Mouse (Mus musculus): ENCODE measurements around the gene Fam160a1.
A peak's percentile ranks its signal among the peaks of the same experiment; 100 is the strongest.

Fam160a1 gene

DNA sequence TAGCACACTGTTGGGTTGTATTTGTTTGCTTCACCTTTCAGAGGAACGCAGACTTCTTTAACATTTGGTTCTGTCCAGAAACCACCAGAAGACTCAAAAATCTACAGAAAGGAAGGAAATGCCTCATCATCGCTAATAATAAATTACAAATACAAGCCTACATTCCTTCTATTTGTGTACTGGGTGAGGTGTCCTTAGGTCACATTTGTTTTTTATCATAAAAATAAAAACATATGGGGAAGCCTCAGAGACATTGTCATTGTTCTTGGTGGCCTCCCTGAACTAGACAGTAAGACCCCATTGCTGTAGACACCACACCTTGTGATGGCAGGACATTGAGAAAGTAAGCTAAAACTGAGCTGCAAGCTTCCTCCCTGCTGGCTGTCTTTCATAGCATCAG, at the start of gene Fam160a1:
TSS of gene Fam160a1 (minus strand) at position 101 of the 400 bp plus-strand sequence.
- no peak for DNase-seq

- no peak for DNase-seq
These were observed 46.9 kb upstream of the Fam160a1 start for GRCm38 (mm10) chr3:85863996-85864395.

DNA sequence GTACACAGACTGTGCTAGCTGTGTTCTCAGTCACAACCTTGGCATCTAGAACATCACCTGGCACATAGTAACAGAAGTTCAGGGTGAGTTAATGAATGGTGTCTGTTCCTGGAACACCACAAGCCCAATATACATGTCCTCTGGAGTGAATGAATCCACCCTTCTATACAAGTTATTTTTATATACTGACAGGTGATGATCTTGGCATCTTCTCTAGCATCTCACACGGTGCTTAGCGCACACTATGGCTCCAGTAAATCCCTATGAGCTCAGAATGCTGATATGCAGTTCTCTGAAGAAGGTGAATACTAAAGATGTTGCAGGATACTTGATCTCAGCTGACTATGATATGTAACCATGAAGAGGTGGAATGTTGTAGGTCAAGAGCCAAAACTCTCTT, 45.8 kb upstream of the Fam160a1 start:
- no peak for DNase-seq

GRCm38 (mm10) chr3:85860996-85861395, 43.9 kb upstream of the Fam160a1 start:
- DNase-seq = no peak

DNA sequence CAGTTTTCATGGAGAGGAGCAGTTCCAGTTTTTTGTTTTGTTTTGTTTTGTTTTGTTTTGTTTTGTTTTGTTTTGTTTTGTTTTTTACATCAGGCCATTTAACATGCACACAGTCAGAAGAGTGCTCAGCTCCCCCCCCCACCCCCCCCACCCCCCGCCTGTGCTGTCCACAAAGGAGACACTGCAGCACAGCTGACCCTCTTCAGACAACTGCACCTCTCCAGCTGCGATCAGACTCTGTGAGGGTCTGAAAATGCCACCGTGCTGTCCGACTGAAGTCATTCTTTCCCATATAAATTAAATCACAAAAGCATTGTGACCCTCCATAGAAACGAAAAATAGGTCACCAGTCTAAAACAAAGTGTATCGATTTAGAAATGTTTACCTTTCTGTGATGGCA, 42.2 kb upstream of the Fam160a1 start:
- no peak for DNase-seq

DNA sequence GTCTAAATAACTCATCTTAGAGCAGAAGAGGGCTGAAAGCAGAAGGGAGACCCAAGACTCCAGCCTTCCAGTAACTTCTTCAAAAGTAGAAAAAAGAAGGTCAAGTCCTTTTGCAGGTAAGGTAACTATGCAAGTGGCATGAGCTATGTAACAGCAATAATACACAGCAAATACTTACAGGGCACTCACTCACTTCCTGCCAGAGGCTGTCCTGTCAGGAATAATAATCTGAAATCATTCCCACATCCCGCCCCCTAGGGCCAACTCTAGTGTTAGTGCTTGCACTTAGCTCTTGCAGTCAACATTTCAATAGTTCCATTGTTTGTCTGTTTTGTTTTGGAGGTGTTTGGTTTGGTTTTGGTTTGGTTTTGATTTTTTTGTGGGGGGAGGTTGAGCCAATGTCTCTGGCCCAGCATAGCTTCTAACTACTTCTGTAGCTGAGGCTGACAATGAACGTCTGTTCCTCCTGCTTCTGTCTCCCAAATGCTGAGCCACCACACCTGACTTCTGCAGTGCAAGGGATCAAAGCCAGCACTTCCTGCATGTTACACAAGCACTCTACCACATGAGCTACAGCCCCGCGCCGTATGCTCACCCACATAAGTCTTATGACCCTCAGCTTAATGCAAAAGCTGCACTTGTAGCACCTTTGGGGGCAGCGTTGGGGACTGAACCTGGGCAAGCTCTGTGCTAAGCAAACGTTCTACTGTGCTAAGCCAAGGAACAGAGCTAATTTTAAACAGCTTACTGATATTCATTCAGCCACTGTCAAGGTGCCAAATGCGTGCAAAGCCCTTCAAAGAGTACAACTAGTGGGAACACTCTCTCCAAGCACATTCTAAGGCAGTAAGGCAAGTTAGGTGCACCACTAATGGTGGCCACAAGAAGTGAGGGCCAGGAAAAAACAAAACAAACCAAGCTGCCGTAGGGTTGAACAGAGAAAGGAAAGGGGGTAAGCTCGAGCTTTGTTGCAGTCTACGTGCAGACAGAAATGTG, 41.3 kb upstream of the Fam160a1 start:
- no peak for DNase-seq

DNA sequence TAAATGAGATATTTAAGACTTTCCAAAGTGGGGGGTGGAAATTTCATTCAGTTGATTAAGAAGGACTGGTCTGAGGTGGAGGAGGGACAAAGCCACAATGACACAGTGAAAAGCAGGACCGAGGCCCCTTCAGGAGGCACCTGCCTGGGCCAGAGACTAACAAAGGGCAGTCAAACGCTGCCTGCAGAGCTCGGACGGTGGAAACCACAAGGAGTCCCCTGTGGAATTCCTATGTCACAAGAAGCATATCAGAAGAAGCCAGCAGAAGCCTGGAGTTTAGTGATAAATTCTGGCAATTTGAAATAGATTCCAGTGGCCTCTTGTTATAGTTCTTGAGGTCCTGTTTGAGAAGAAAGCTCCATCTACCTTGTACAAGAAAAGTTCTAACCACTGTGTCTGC, 40.0 kb upstream of the Fam160a1 start:
- DNase-seq = no peak

GRCm38 (mm10) chr3:85855947-85856346, 38.9 kb upstream of the Fam160a1 start:
- no peak for DNase-seq

DNA sequence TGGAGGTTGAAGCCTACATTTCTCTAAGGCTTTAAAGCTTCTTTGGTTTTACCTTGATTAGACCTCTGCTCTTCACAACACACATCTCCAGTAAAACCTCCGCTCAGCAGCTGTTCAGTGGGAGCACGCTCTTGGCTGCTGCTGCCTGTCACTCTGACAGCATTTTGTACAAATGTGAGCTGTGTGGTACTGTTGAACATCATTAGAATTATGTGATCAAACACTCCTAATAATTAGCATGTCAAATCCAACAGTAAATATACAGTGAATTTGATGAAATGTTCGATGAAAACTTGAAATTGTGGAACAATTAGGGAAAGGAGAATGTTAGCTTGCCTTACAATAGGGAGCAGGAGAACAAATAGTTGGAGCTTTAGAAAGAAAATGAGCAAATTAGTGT, 38.0 kb upstream of the Fam160a1 start:
- no peak for DNase-seq

GRCm38 (mm10) chr3:85854143-85854542, 37.1 kb upstream of the Fam160a1 start:
- no peak for DNase-seq

GRCm38 (mm10) chr3:85853715-85854114, 36.6 kb upstream of the Fam160a1 start:
- DNase-seq = no peak

DNA sequence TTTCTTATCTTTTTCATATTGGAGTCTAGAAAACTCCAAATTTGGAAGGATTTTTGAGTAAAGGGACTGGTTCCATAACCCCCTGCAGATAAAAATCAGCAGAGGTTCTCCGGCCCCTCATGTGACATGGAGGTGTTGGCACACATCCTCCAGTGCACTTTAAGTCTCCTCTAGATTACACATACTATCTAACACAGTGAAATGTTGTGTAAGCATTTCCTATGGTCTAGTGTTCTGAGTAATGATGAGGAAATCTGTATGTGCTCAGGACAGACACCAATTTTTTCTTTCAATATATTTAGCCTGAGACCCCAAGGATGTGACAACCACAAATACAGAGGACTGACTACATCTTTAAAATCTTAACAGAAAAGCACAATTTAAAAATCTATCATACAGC, 33.0 kb upstream of the Fam160a1 start:
- no peak for DNase-seq

DNA sequence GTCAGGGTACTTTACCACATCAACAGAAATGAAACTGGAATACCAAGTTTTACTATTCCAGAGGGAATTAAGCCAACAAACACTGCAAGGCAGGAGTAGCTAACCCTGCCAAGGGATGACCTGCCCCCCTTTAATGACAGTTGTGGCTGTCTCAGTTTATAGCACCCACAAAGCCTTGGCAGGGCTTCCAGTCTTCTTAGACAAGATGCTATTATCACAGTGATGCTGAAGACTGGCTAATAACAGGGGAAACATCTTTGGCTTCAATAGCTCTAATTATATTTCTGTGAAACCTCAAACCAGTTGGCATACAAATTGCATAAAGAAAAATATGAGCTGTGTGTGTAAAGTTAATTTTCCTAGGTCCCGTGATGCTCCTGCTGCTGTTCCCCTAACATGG, 29.2 kb upstream of the Fam160a1 start:
- DNase-seq = no peak

GRCm38 (mm10) chr3:85845341-85845740, 28.2 kb upstream of the Fam160a1 start:
- no peak for DNase-seq

DNA sequence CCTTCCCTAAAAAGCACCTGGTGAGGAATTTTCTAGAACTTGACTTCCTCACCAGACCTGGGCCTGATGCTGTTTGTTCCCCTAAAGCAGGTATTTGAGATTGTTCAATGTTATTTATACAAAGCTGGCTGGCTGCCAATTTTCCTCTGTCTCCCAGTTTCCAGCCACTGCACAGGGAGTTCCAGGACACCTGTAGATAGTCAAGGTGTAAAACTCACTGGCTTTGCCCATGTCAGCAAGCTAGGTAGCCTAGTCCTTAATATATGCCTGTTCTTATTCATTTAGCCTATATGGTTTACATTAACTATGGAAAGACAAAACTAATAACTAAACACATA, 25.8 kb upstream of the Fam160a1 start:
- DNase-seq = peak in 1 of 2 experiments; percentile 14

DNA sequence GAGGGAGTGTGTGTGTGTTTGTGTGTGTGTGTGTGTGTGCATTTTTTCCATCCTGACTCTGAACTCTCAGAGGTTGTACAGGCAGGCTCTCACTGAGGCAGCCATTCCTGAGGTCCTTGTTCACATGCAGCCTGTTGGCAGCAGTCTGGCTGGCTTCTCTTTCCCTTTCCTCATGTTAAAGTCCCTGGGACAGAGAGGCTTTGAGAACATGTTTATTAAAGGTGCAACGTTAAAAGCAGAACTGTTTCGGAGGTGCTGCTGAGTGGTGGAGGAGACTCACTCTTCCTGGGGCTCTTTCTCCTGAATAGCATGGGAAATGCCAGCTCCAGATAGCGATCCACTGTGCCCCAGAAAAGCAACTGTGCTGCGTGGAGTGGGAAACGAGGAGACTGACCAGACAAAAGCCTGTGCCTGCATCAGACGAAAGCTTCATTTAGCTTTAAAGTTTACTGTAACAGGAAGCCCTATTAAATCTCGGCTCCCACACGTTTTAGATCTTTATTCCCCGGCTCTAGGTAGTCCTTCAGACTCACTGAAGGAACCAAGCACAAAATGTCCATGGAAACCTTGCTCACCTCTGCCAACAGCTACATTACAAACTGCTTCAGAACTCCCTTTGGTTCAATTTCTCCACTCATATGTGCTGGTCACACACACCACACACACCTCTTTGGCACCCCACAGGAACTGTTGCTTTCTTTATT, 25.2 kb upstream of the Fam160a1 start:
- no peak for DNase-seq

- no peak for DNase-seq
These were observed 24.5 kb upstream of the Fam160a1 start for GRCm38 (mm10) chr3:85841454-85842176.

- DNase-seq = no peak
These were observed 16.5 kb upstream of the Fam160a1 start for GRCm38 (mm10) chr3:85833627-85834026.

DNA sequence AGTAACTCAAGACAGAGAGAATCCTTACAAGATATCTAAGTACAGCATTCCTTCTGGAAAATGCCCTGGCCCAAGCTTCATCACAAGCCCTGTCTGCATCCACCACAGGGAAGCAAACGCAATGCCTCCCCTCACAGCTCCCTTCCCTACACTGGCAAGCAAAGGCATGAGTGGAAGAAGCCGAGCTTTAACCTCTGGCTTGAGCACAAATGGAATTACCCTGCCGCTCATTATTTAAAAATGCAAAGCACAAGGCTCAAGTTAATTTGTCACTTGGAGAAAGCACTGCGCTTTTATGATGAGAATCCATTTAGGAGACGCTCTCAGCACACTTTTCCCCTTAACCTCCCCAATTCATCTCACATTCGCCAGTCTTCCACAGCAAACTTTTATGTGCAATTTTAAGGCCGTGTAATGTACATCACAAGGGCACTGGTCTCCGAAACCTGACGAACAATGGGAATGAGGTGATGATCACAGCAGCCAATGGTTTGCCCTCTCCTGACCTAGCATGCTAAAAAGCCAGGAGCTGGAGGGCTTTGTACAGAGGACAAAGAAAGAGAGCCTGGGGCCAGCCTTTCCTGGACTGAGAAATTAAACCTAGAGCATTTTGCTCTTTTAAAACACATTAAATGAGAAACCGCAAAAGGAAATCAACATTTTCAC, 15.5 kb upstream of the Fam160a1 start:
- DNase-seq = no peak

- DNase-seq = no peak
These were observed 14.7 kb upstream of the Fam160a1 start for GRCm38 (mm10) chr3:85831785-85832184.

DNA sequence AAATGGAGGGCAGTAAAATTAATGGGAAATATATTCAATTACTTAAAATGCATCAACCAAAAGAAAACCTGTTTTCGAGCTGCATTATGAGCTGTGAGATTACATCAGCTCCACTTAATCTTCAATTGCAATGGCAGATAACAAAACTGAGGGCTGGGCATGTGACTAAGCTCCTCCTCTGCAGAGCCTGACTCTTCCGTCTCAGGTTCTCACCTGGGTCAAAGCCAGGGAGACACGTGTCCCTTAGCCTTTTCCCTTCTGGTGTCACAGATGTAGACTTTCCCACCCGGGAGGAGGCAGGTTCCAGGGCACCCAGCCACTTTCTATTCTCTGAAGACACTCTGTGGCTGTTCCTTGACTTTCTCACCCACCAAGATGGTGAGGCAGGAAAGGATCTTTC, 12.0 kb upstream of the Fam160a1 start:
- DNase-seq = peak; percentile 29 to 57

DNA sequence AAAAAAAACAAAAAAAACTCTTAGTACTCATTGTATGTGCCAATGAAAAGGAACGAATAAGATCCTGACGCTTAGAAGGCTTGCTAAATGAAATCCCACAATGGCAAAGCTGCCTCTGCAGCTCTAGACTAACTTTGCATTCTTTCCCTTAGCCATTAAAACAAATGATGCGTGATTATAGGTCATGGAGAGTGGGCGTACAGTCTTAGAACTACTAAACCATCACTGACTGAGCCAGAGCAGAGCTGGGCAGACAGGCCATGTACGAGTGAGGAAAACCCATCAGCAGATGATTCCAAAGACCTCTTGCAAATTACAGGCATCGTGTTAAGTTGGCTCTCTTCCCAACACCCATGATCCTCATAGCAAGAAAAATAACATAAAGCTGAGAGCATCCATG, 10.7 kb upstream of the Fam160a1 start:
- no peak for DNase-seq

- peak; percentile 8 to 24 for DNase-seq
These were observed 10.2 kb upstream of the Fam160a1 start for GRCm38 (mm10) chr3:85827283-85827682.

All from cerebellum, postnatal 25 days (tissue).